Mouse (Mus musculus) heart, postnatal 14 days (tissue): ENCODE measurements at regions not wholly inside any gene's neighbourhood (a gene's known extent, or its start where the extent isn't known, plus 50 kb on each side); places are given as distances from the start of the nearest gene placed in this dataset.
"Not testable (repeated sequence)": the region's sequence is repeated elsewhere in the genome, so short reads cannot be mapped to it uniquely, and the experiment has no call there.

Source experiments
- DNase-seq, 2 experiments: peaks; one replicate each; pipeline ENCODE4 v3.0.0; 2021 to 2022
- intact Hi-C: fragments of 180-260 bp; cut with DNase I; formaldehyde crosslinking; loops from one replicate; pipeline ENCODE4 v1.15.1; 2025

DNA sequence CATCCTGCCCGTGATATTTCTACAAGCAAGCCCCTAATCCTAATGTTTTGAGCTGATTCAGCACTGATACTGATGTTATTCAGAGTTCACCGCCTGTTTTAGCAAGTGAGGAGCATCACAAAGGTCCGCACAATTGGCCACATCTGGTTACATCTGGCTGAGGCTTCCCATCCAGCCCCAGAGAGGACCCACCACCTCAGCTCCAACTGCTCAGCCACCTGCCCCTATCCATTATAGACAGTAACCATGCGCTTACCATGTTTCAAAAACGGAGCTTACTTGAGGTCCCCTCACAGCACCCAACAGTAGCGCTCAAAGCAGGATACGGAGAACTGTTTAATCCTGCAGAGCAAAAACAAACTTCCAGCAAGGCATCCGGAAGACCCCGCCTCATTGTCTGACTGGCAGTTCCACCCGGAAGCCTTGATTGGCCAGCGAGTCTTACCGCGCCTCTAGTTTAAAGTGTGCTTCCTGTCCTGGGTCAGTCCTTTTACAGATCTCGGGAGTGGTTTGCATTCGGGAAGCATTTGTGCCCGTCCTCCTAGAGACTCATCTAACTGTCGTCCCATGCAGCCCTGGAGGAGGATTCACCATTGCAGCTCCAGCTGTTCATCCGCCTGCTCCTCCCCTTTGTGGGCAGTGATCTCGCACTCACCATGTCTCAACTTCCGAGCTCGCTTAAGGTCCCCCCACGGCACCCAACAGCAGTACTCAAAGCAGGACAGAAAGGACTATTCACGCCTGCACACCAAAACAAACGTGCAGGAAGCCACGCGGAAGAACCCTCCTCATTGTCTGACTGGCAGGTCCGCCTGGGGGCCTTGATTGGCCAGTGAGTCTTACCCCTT lies 69.9 kb upstream of the Zfp825 start:
- intact Hi-C loops = loop anchor here (10.0 kb wide), 1 partner anchor 51 kb away; no protein-coding TSS in a partner anchor
- peak; percentile 75 for DNase-seq

DNA sequence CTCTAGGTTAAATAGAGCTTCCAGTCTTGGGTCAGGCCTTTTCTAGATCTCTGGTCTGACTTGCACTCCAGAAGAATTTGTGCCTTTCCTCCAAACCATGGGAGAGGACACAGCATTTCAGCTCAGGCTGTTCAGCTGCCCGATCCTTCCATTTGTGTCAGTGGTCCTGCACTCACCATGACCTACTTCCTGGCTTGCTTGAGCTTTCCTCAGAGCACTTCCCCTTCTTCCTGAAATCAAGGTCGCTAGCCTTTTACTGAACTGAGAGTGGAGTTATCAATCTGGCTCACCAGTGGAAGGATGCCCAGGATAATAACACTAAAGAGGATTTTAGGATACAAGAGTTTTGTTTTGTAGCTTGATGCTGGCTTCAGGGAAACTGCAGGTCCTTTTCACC lies 70.5 kb upstream of the Zfp825 start:
- intact Hi-C loops = loop anchor here (10.0 kb wide), 1 partner anchor 50 kb away; no protein-coding TSS in a partner anchor

DNA sequence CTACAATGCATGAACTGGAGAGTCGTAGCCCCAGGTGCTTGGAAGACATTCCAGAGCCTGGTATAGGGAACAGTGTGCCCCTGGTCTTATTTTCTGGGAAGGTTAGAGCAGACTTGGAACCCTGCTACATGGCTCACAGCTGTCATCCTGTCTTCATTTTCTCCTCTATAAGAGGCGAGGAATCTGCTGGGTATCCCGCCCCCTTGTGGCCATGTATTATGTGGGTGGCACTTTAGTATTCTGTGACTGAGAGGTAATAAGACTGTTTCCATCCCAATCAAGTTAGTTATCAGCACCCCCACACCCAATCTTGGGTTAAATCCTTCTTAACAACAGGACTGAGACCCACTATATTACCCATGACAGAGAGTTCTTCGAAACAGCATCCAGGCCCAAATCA lies 69.4 kb upstream of the Erap1 start:
- DNase-seq = peak in 1 of 2 experiments; percentile 32
- intact Hi-C loops = loop anchor here (10.0 kb wide), 1 partner anchor 45 kb away; no protein-coding TSS in a partner anchor

More for the DNA sequence above, 70.5 kb upstream of the Zfp825 start:
- DNase-seq = not testable (repeated sequence)
